ENCODE assay signal across 26 mouse cellular contexts in genomic region chr11:70208778-70209388, GRCm38 (mm10). TPM values are rescaled to one million over a fixed set of nuclear protein-coding genes. Genes with fewer than 3 reads are reported as not detected.
A peak's percentile ranks its signal among the peaks of the same experiment; 100 is the strongest.
DNase-seq lines count a peak whose midpoint lies in the region; ATAC-seq and TF ChIP-seq lines count a peak whose summit lies in the region.
"Had no signal": no experiment of that assay in that cellular context is flagged by ENCODE, and none has a peak within 500 bp of the region (broad histone marks: within the 10 kb centered on the region; RNA-seq: fewer than 3 reads in every experiment).

No protein-coding gene starts in this region.

- WGBS in kidney, adult 2 months = 64% methylated on average over 5 of the region's 5 CpGs
- WGBS in kidney, embryonic 15.5 days = 73% methylated on average over 5 of the region's 5 CpGs
- WGBS in lung, postnatal 0 days = 58% methylated on average over 5 of the region's 5 CpGs
- WGBS in lung, adult 2 months = 60% methylated on average over 5 of the region's 5 CpGs
- WGBS in stomach, postnatal 0 days = 68% methylated on average over 5 of the region's 5 CpGs
- 81% methylated on average over 5 of the region's 5 CpGs for WGBS in midbrain, embryonic 13.5 days

- H3K9ac ChIP-seq in kidney, embryonic 15.5 days = no peak overlapping the region
- no peak overlapping the region for H3K9ac ChIP-seq in lung, postnatal 0 days (replicated peaks; ENCODE audit: low read depth)
- H3K9ac ChIP-seq in MEL (ENCODE audit: control insufficient read depth, low read depth, low read length, poor library complexity, severe bottlenecking) = no peak overlapping the region
- H3K9ac ChIP-seq in stomach, postnatal 0 days (ENCODE audit: low read length) = no peak overlapping the region
- H3K9ac ChIP-seq in midbrain, embryonic 13.5 days (replicated peaks) = no peak overlapping the region
- H3K9ac ChIP-seq: embryonic facial prominence, embryonic 15.5 days; heart, embryonic 12.5 days; hindbrain, embryonic 12.5 days had no signal

- no peak for ATAC-seq in kidney, embryonic 15.5 days (replicated peaks; ENCODE audit: low FRiP score)
- peak; percentile 15; the same call in 1 of the 2 replicates for ATAC-seq in lung, postnatal 0 days
- peak; percentile 45; the same call in 1 of the 2 replicates for ATAC-seq in stomach, postnatal 0 days (ENCODE audit: low FRiP score, low TSS enrichment)
- ATAC-seq in midbrain, embryonic 13.5 days = no peak
- ATAC-seq: CD4-positive, CD25-positive, alpha-beta regulatory T cell, adult 4 months; forebrain, embryonic 14.5 days; hindbrain, embryonic 16.5 days had no signal

- H3K27me3 ChIP-seq in kidney, adult 2 months (replicated peaks; ENCODE audit: control insufficient read depth, insufficient read depth, low read length) = no peaks in the 10 kb centered on the region
- H3K27me3 ChIP-seq in kidney, embryonic 15.5 days = peaks cover 48% of the 10 kb centered on the region
- peaks cover 4% of the 10 kb centered on the region; the same call in 1 of the 2 replicates for H3K27me3 ChIP-seq in lung, postnatal 0 days (replicated peaks; ENCODE audit: insufficient read depth, low read length)
- peaks cover 2 to 4% of the 10 kb centered on the region in 2 experiments; a peak in 3 of 4 replicates for H3K27me3 ChIP-seq in MEL (ENCODE audit: control insufficient read depth in 1 of 2, insufficient read depth in 2 of 2, low read length in 2 of 2)
- H3K27me3 ChIP-seq in stomach, postnatal 0 days (ENCODE audit: control insufficient read depth, insufficient read depth, low read length) = no peaks in the 10 kb centered on the region
- H3K27me3 ChIP-seq in midbrain, embryonic 13.5 days = peaks cover 19% of the 10 kb centered on the region

- no peak for TF ChIP-seq POLR2A in kidney, adult 2 months (IDR thresholded peaks at IDR 0.05; ENCODE audit: low read depth, low read length)
- TF ChIP-seq POLR2A in lung, adult 2 months (IDR thresholded peaks at IDR 0.05; ENCODE audit: borderline replicate concordance, extremely low read depth, low read depth, low read length) = no peak
- TF ChIP-seq POLR2A in MEL (IDR thresholded peaks at IDR 0.05; ENCODE audit: control insufficient read depth in 1 of 2, insufficient read depth in 1 of 2, low read depth in 1 of 2, low read length in 2 of 2, poor library complexity in 1 of 2) = no peak

- TF ChIP-seq RAD21 in MEL (IDR thresholded peaks at IDR 0.05; ENCODE audit: low read depth, low read length) = no peak

- H3K4me1 ChIP-seq in kidney, adult 2 months (ENCODE audit: control insufficient read depth, insufficient read depth, low read length) = peaks cover 13% of the 10 kb centered on the region
- H3K4me1 ChIP-seq in kidney, embryonic 15.5 days = peaks cover 13% of the 10 kb centered on the region
- peaks cover 3% of the 10 kb centered on the region; the same call in 1 of the 2 replicates for H3K4me1 ChIP-seq in lung, postnatal 0 days (ENCODE audit: insufficient read depth, low read depth, low read length)
- H3K4me1 ChIP-seq in lung, adult 2 months (ENCODE audit: control insufficient read depth, insufficient read depth, low read length) = 0 out of 2 replicates have a peak, but pooled peaks cover 4% of the 10 kb centered on the region
- peaks cover 0 to 5% of the 10 kb centered on the region in 2 experiments; a peak in 1 of 4 replicates for H3K4me1 ChIP-seq in MEL (ENCODE audit: control insufficient read depth in 1 of 2, insufficient read depth in 2 of 2, low read length in 2 of 2)
- no peaks in the 10 kb centered on the region for H3K4me1 ChIP-seq in stomach, postnatal 0 days (replicated peaks; ENCODE audit: control insufficient read depth, insufficient read depth)
- peaks cover 6% of the 10 kb centered on the region for H3K4me1 ChIP-seq in midbrain, embryonic 13.5 days (replicated peaks)

- H3K4me2 ChIP-seq in kidney, embryonic 15.5 days = no peak overlapping the region
- no peak overlapping the region for H3K4me2 ChIP-seq in lung, postnatal 0 days (replicated peaks; ENCODE audit: low read depth, low read length)
- H3K4me2 ChIP-seq in stomach, postnatal 0 days (replicated peaks; ENCODE audit: low read depth) = no peak overlapping the region
- no peak overlapping the region for H3K4me2 ChIP-seq in midbrain, embryonic 13.5 days (replicated peaks)
- H3K4me2 ChIP-seq: embryonic facial prominence, embryonic 15.5 days; heart, embryonic 12.5 days; hindbrain, embryonic 12.5 days had no signal

- H3K79me2 ChIP-seq in MEL (ENCODE audit: control insufficient read depth, insufficient read depth, low read length, poor library complexity) = no peaks in the 10 kb centered on the region

- no peak for TF ChIP-seq CTCF in kidney, adult 2 months (conservative IDR thresholded peaks at IDR 0.05; ENCODE audit: insufficient read depth, insufficient read length, low read depth, low read length)
- no peak for TF ChIP-seq CTCF in lung, postnatal 0 days (IDR thresholded peaks at IDR 0.05)
- TF ChIP-seq CTCF in lung, adult 2 months (IDR thresholded peaks at IDR 0.05; ENCODE audit: insufficient read depth, low read length) = no peak
- no peak for TF ChIP-seq CTCF in MEL (IDR thresholded peaks at IDR 0.05 in 2 of 3, conservative IDR thresholded peaks at IDR 0.05 in 1 of 3; ENCODE audit: control insufficient read depth in 1 of 3, insufficient read depth in 1 of 3, low read depth in 2 of 3, low read length in 3 of 3, poor library complexity in 1 of 3, severe bottlenecking in 1 of 3)
- TF ChIP-seq CTCF in stomach, postnatal 0 days (IDR thresholded peaks at IDR 0.05; ENCODE audit: low read depth) = no peak

- TF ChIP-seq EP300 in lung, postnatal 0 days (IDR thresholded peaks at IDR 0.05) = 0 out of 2 replicates have a peak, but pooled peaks have one; percentile 6
- no peak for TF ChIP-seq EP300 in MEL (IDR thresholded peaks at IDR 0.05; ENCODE audit: low read depth in 1 of 2, low read length in 2 of 2)
- no peak for TF ChIP-seq EP300 in stomach, postnatal 0 days (optimal IDR thresholded peaks at IDR 0.05)

- no peak overlapping the region for H3K4me3 ChIP-seq in kidney, adult 2 months (ENCODE audit: insufficient read depth, low read depth, low read length)
- H3K4me3 ChIP-seq in kidney, embryonic 15.5 days (replicated peaks) = no peak overlapping the region
- H3K4me3 ChIP-seq in lung, postnatal 0 days (ENCODE audit: low read depth, low read length) = no peak overlapping the region
- H3K4me3 ChIP-seq in lung, adult 2 months (replicated peaks; ENCODE audit: extremely low read depth, low read depth, low read length) = no peak overlapping the region
- H3K4me3 ChIP-seq in MEL (ENCODE audit: control insufficient read depth in 1 of 2, insufficient read depth in 1 of 2, low read depth in 2 of 2, low read length in 2 of 2) = no peak overlapping the region
- H3K4me3 ChIP-seq in stomach, postnatal 0 days (ENCODE audit: low read depth, low read length) = no peak overlapping the region
- H3K4me3 ChIP-seq in midbrain, embryonic 13.5 days (replicated peaks) = no peak overlapping the region
- H3K4me3 ChIP-seq: embryonic facial prominence, embryonic 15.5 days; erythroblast, embryonic 14.5 days; forebrain, embryonic 10.5 days; heart, embryonic 12.5 days; hindbrain, embryonic 12.5 days had no signal

- peak overlapping the region; percentile 42; the same call in 1 of the 2 replicates for H3K27ac ChIP-seq in kidney, adult 2 months (ENCODE audit: insufficient read depth, low read depth, low read length)
- no peak overlapping the region for H3K27ac ChIP-seq in kidney, embryonic 15.5 days
- no peak overlapping the region for H3K27ac ChIP-seq in lung, postnatal 0 days (ENCODE audit: low read length)
- no peak overlapping the region for H3K27ac ChIP-seq in MEL (ENCODE audit: control insufficient read depth, low read depth, low read length)
- H3K27ac ChIP-seq in stomach, postnatal 0 days (replicated peaks) = no peak overlapping the region
- no peak overlapping the region for H3K27ac ChIP-seq in midbrain, embryonic 13.5 days
- H3K27ac ChIP-seq: embryonic facial prominence, embryonic 15.5 days; forebrain, embryonic 10.5 days; hindbrain, embryonic 12.5 days had no signal

- no peaks in the 10 kb centered on the region for H3K36me3 ChIP-seq in kidney, adult 2 months (ENCODE audit: control insufficient read depth, insufficient read depth, low read length)
- no peaks in the 10 kb centered on the region for H3K36me3 ChIP-seq in kidney, embryonic 15.5 days
- H3K36me3 ChIP-seq in lung, postnatal 0 days (ENCODE audit: insufficient read depth, low read length) = no peaks in the 10 kb centered on the region
- H3K36me3 ChIP-seq in MEL (ENCODE audit: control insufficient read depth in 1 of 2, insufficient read depth in 2 of 2, low read length in 2 of 2) = no peaks in the 10 kb centered on the region
- no peaks in the 10 kb centered on the region for H3K36me3 ChIP-seq in stomach, postnatal 0 days (ENCODE audit: control insufficient read depth, insufficient read depth, low read length)
- H3K36me3 ChIP-seq in midbrain, embryonic 13.5 days = no peaks in the 10 kb centered on the region
- H3K36me3 ChIP-seq: embryonic facial prominence, embryonic 15.5 days; forebrain, embryonic 10.5 days; heart, embryonic 12.5 days; hindbrain, embryonic 12.5 days had no signal

- DNase-seq in kidney, adult 2 months = no peak
- no peak for DNase-seq in lung, postnatal 0 days (ENCODE audit: low spot score)
- no peak for DNase-seq in lung, adult 2 months
- no peak for DNase-seq in MEL (ENCODE audit: low read depth, low spot score)
- no peak for DNase-seq in stomach, postnatal 0 days (ENCODE audit: low spot score)
- no peak for DNase-seq in ovary, postnatal 14 days (ENCODE audit: low spot score)
- DNase-seq: adrenal gland, adult 8-10 months; adrenal gland, postnatal 36 days; B cell, adult 2 months; cerebellum, adult 11 months; cerebellum, adult 8-10 months; cerebellum, postnatal 14 days; embryo, embryonic 11 days; gastrocnemius, postnatal 10 days; heart, postnatal 36 days had no signal

- no peaks in the 10 kb centered on the region for H3K9me3 ChIP-seq in kidney, embryonic 15.5 days (replicated peaks)
- no peaks in the 10 kb centered on the region for H3K9me3 ChIP-seq in lung, postnatal 0 days (ENCODE audit: low read length)
- H3K9me3 ChIP-seq in MEL (replicated peaks; ENCODE audit: insufficient read depth, low read length) = no peaks in the 10 kb centered on the region
- H3K9me3 ChIP-seq in stomach, postnatal 0 days (ENCODE audit: control insufficient read depth, low read length) = no peaks in the 10 kb centered on the region
- H3K9me3 ChIP-seq in midbrain, embryonic 13.5 days = no peaks in the 10 kb centered on the region
- H3K9me3 ChIP-seq: embryonic facial prominence, embryonic 15.5 days; forebrain, embryonic 10.5 days; heart, embryonic 12.5 days; hindbrain, embryonic 12.5 days had no signal

RNA-seq across cellular contexts. Expression of gene Slc16a11, which starts 3.7 kb away (rescaled TPM):
- 36.4 and 56.5 TPM in 2 replicates for polyA plus RNA-seq in kidney, adult 2 months (2012; rRNA removed)
- polyA plus RNA-seq in kidney, embryonic 15.5 days (2015; fragmentation: Nextera tagmentation; extraction: Ambion mirVana) = 4.3 and 5.8 TPM in 2 replicates
- 7.9 TPM in 2 replicates for polyA plus RNA-seq in lung, postnatal 0 days (2015; fragmentation: Nextera tagmentation; extraction: Ambion mirVana)
- 211 and 239 TPM in 2 replicates for polyA plus RNA-seq in lung, adult 2 months (2012; rRNA removed)
- 0.31 and 0.33 TPM in 2 replicates for total RNA-seq in MEL (2012; rRNA removed)
- polyA plus RNA-seq in MEL (2012; ENCODE audit: insufficient read depth in 1 of 2, insufficient read length in 2 of 2, low read depth in 1 of 2, low replicate concordance in 2 of 2, missing spikeins in 1 of 2) = 1 to 10 TPM in 1 of 2 experiments, not detected in 1; 1.2 TPM
- polyA plus RNA-seq in stomach, postnatal 0 days (2015; fragmentation: Nextera tagmentation; extraction: Ambion mirVana) = 2.5 and 3.1 TPM in 2 replicates
- 1.9 and 2.4 TPM in 2 replicates for polyA plus RNA-seq in midbrain, embryonic 13.5 days (2015; fragmentation: Nextera tagmentation; extraction: Ambion mirVana)
- polyA plus RNA-seq: CD4-positive, CD25-positive, alpha-beta regulatory T cell, adult 4 months; erythroblast, embryonic 14.5 days had no signal

RNA-seq across cellular contexts. Expression of gene Slc16a13, which starts 12.0 kb away (rescaled TPM):
- 44.0 and 48.8 TPM in 2 replicates for polyA plus RNA-seq in kidney, adult 2 months (2012; rRNA removed)
- polyA plus RNA-seq in kidney, embryonic 15.5 days (2015; fragmentation: Nextera tagmentation; extraction: Ambion mirVana) = 13.3 TPM in 2 replicates
- polyA plus RNA-seq in lung, postnatal 0 days (2015; fragmentation: Nextera tagmentation; extraction: Ambion mirVana) = 4.5 and 6.0 TPM in 2 replicates
- 9.2 and 11.3 TPM in 2 replicates for polyA plus RNA-seq in lung, adult 2 months (2012; rRNA removed)
- total RNA-seq in MEL (2012; rRNA removed) = 3.1 and 4.2 TPM in 2 replicates
- polyA plus RNA-seq in MEL (2012; ENCODE audit: insufficient read depth in 1 of 2, insufficient read length in 2 of 2, low read depth in 1 of 2, low replicate concordance in 2 of 2, missing spikeins in 1 of 2) = 1 to 10 TPM in 1 of 2 experiments, not detected in 1; 7.9 TPM
- 5.7 and 6.1 TPM in 2 replicates for polyA plus RNA-seq in stomach, postnatal 0 days (2015; fragmentation: Nextera tagmentation; extraction: Ambion mirVana)
- 17.7 and 18.7 TPM in 2 replicates for polyA plus RNA-seq in midbrain, embryonic 13.5 days (2015; fragmentation: Nextera tagmentation; extraction: Ambion mirVana)

RNA-seq across cellular contexts. Expression of gene Bcl6b, which starts 20.7 kb away (rescaled TPM):
- 7.9 and 8.8 TPM in 2 replicates for polyA plus RNA-seq in kidney, adult 2 months (2012; rRNA removed)
- polyA plus RNA-seq in kidney, embryonic 15.5 days (2015; fragmentation: Nextera tagmentation; extraction: Ambion mirVana) = 26.9 and 28.4 TPM in 2 replicates
- 19.2 and 31.6 TPM in 2 replicates for polyA plus RNA-seq in lung, postnatal 0 days (2015; fragmentation: Nextera tagmentation; extraction: Ambion mirVana)
- 21.9 and 25.6 TPM in 2 replicates for polyA plus RNA-seq in lung, adult 2 months (2012; rRNA removed)
- not detected in 2 replicates for total RNA-seq in MEL (2012; rRNA removed)
- polyA plus RNA-seq in MEL (2012; ENCODE audit: insufficient read depth in 1 of 2, insufficient read length in 2 of 2, low read depth in 1 of 2, low replicate concordance in 2 of 2, missing spikeins in 1 of 2) = not detected
- 3.2 and 3.6 TPM in 2 replicates for polyA plus RNA-seq in stomach, postnatal 0 days (2015; fragmentation: Nextera tagmentation; extraction: Ambion mirVana)
- polyA plus RNA-seq in midbrain, embryonic 13.5 days (2015; fragmentation: Nextera tagmentation; extraction: Ambion mirVana) = 3.9 and 4.3 TPM in 2 replicates

RNA-seq across cellular contexts. Expression of gene 0610010K14Rik, which starts 28.8 kb away (rescaled TPM):
- polyA plus RNA-seq in kidney, adult 2 months (2012; rRNA removed) = 73.6 and 78.9 TPM in 2 replicates
- 178 and 179 TPM in 2 replicates for polyA plus RNA-seq in kidney, embryonic 15.5 days (2015; fragmentation: Nextera tagmentation; extraction: Ambion mirVana)
- 115 and 118 TPM in 2 replicates for polyA plus RNA-seq in lung, postnatal 0 days (2015; fragmentation: Nextera tagmentation; extraction: Ambion mirVana)
- polyA plus RNA-seq in lung, adult 2 months (2012; rRNA removed) = 79.0 and 80.9 TPM in 2 replicates
- 60.4 and 61.8 TPM in 2 replicates for total RNA-seq in MEL (2012; rRNA removed)
- 100 to 1,000 TPM in 1 of 2 experiments, not detected in 1; 189 TPM for polyA plus RNA-seq in MEL (2012; ENCODE audit: insufficient read depth in 1 of 2, insufficient read length in 2 of 2, low read depth in 1 of 2, low replicate concordance in 2 of 2, missing spikeins in 1 of 2)
- polyA plus RNA-seq in stomach, postnatal 0 days (2015; fragmentation: Nextera tagmentation; extraction: Ambion mirVana) = 81.0 and 83.6 TPM in 2 replicates
- 193 and 201 TPM in 2 replicates for polyA plus RNA-seq in midbrain, embryonic 13.5 days (2015; fragmentation: Nextera tagmentation; extraction: Ambion mirVana)

RNA-seq across cellular contexts. Expression of gene Gm21988, which starts 30.7 kb away (rescaled TPM):
- 13.9 and 15.8 TPM in 2 replicates for polyA plus RNA-seq in kidney, adult 2 months (2012; rRNA removed)
- 10.4 and 13.0 TPM in 2 replicates for polyA plus RNA-seq in kidney, embryonic 15.5 days (2015; fragmentation: Nextera tagmentation; extraction: Ambion mirVana)
- polyA plus RNA-seq in lung, postnatal 0 days (2015; fragmentation: Nextera tagmentation; extraction: Ambion mirVana) = 11.0 and 15.3 TPM in 2 replicates
- polyA plus RNA-seq in lung, adult 2 months (2012; rRNA removed) = 6.6 and 7.2 TPM in 2 replicates
- 2.3 and 3.7 TPM in 2 replicates for total RNA-seq in MEL (2012; rRNA removed)
- 1 to 10 TPM in 1 of 2 experiments, not detected in 1; 4.1 TPM for polyA plus RNA-seq in MEL (2012; ENCODE audit: insufficient read depth in 1 of 2, insufficient read length in 2 of 2, low read depth in 1 of 2, low replicate concordance in 2 of 2, missing spikeins in 1 of 2)
- 7.5 and 10.1 TPM in 2 replicates for polyA plus RNA-seq in stomach, postnatal 0 days (2015; fragmentation: Nextera tagmentation; extraction: Ambion mirVana)
- 15.0 and 15.8 TPM in 2 replicates for polyA plus RNA-seq in midbrain, embryonic 13.5 days (2015; fragmentation: Nextera tagmentation; extraction: Ambion mirVana)
- total RNA-seq: common myeloid progenitor, adult 5-6 weeks had no signal

Comparison
In these comparisons a context has a peak if more than half of its experiments do, and no peak if none do; other contexts are left out.
1. ATAC-seq: peak in lung, postnatal 0 days (single experiment) and stomach, postnatal 0 days (single experiment); none in kidney, embryonic 15.5 days (single experiment) and midbrain, embryonic 13.5 days (single experiment).